Mouse (Mus musculus) fat pad, adult 2 months (tissue): ENCODE results near the gene Irf2bpl.

Source experiments
- DNase-seq: peaks from one replicate; pipeline ENCODE4 v3.0.0-alpha.2; 2011; ENCODE audit warnings: low read depth, low spot score; ENCODE audit errors: extremely low read depth

The Irf2bpl gene

DNA sequence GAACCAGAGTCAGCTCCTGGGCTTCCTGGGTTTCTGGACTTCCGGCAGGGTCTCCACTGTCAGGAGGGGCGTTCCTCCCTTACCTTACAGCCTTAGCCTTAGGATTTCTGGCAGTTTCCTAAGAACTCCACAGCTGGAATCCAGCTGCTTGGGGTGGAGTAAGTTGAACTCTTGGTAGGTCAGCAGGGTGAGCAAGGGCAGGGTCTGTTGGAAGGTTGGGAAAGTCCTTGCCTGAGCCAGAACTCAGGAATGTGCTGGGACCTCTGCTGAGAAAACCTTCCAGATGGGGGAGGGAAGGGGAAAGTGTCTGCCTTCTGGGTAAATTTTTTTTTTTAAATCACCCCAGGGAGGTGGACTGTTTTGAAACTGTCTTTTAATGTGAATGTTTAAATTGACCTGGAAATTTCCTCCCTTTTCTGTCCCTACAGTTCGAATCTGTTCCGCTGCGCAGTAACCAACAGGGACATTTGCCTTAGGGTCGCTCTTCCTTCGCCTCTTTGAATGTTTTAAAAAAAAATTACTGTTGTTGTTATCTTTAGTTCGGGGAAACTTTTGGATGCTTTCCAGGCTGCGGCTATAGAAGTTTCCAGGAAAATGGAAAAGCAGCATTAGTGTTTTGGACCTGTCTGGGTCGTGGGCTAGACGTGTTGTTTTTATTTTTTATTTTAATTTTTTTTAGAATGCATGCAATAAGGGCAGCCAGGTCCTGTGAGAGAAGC, 15.0 kb upstream of the Irf2bpl start:
- no peak for DNase-seq

DNA sequence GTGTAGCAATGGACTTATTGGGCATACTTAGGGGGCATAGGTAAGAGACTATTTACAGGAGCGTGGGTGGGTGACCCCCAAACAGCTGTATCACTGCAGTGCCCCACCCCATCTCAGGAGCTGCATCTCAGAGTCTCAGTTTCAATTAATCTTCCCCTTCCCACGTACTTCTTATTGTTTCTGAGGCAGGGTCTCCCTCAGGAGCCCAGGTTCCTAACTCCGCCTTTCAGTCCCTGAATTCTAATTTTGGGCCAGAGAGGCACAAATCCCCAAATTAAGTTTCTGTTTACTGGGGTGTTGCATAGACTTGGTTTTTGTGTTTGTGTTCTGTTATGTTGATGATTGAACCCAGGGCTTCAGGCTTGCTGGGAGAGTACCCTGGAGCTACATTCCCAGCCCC, 13.8 kb upstream of the Irf2bpl start:
- DNase-seq = no peak

DNA sequence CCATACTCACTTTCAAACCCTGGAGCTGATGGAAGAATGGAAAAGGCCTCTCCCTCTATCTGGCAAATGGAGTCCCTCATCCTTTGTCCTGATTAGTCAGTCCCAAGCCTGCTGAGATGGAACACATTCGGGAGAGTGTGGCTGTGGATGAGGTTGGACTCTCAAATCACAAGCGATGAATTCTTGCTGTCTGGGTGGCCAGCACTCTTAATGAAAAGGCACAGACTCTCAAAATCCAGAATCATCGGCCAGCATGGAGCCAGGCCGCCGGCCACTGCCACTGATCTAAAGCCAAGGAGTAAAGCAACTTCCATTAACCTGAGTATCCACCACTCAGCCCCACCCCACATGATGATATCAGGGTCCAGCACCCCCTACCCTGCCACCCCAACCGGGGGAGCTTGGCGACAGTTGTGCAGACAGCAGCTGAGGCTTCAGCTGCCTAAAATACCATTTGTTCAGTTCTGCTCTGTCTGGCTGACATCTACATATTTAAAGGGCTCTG, 13.2 kb upstream of the Irf2bpl start:
- no peak for DNase-seq

DNA sequence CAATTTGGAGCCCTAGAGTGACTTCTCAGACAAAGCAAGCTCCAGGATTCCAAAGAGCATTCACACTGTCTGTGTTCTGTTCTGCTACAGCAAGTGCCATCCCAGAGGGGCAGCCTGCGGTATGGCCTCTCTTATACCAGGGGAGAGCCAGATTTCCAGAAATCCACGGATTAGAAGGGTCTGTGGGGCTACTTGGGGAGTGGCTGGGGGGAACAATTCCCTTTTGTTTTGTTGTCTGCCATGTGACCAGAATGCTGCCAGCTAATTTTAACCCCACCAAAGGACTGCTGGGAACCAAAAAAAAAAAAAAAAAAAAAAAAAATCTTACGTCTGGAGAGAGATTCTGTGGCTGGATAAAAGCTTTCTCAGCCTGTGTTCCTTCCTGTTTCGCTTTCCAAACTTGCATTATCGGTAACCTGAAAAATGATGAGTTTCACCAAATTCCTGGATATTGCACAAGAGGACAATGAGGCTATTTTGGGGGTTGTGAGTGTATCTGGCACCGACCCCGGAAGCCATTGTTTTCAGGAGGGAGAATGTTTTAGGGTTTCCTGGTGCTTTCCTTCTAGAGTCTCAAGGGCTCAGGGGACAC, 12.4 kb upstream of the Irf2bpl start:
- DNase-seq = no peak

DNA sequence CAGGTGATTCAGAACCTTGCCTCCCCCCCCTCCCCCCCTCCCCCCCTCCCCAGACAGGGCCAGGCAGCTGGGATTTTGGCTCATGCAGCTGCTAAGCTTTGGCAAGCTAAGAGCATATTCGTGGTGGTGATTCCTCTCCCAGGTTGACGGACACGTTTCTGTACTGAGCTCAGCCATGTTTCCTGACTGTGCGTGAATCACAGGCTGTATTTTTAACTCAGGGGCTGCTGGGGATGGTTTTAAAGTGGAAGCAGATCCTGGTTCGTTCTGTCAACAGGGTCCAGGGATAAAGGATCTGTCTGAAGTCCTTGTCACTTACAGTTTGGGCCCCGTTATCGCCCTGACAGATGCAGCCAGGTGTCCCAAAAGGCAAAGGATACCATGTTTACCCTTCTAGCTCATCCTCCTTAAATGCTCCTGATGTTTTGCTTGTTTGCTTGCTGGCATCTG, 11.9 kb upstream of the Irf2bpl start:
- DNase-seq = no peak

DNA sequence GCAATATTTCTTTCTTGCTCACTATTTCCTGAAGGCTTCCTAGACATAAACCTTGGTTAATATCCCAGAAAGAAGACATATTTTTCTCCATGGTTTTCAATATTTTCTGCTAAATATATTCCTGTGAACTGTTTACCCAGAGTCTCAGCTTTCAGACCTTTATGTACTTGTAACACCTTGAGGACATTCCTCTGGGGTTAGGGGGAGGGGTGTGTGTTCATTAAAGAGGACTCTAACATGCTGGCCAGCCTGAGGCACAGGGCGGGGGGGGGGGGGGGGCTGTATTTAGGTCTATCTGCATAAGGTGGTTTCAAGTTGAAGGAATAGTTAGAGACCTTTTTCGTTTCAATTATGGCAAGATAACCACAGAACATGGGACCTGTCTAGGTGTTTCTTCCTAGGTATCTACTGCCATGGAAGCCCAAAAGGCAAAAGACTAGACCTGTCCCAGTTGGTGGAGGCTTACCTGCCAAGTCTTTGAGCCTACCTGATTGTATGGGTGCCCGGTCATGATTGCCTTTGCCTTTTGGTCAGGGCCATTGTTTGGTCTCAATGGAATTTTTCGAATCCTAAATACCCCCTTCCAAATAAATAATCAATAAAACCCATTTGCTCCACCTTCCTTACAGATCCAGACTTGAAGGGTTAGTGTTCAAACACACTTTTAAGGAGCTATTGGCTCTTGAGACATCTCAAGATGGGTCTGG, 11.3 kb upstream of the Irf2bpl start:
- no peak for DNase-seq

DNA sequence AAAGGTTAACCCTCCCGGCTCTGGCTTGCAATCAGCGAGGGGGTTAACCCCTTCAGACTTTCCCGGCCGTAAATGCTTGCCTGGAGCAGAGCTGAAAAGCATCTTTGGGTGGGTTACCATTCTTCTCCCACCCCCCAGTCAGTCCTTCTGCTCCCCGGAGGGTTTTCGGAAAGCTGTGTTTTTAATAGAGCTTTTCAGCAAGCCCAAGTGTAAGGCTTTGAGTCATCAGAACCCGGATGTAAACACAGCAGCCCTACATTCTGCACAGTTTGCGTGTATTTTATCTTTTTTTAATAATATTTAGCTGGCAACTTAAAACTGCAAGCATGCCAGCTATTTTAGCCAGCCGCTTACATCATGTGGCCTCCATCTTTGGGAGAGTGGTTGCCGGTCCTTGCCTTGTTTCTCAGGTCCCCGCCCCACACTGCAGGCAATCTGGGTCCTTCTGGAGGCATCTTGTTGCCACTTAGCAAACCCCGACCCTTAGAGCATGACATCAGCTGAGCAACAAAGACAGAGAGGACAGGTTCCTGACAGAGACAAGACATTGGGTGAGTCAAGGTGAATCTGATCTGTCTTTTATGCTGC, 10.3 kb upstream of the Irf2bpl start:
- no peak for DNase-seq

DNA sequence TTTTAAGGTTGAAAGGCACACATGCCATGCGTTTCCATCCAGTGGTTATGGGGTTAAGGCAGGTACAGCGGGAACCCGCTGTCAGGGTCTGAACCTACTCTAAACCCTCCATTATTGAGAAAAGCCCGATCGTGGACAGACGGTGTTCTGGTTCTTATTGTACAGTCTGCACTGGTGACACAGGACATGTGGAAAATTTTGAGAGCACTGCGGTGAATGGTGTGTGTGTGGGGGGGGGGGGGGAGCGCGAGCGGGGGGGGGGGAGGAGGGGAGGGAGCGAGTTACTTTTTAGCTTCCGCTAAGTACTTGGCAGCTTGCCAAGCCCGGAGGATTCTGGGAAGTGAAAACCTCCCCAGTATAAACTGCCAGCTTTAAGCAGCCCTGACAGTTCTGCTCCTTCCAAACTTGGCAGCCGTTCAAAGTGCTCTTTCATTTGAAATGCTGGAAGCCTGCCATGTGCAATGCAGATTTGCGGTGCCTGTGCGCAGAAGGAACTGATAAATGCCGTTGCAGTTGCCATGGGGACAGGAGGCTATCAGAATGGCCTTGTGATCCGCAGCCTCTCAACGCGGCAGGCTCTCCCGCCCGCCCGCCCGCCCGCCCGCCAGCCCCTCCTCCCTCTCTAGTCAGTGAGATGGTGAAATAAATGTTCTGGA, 9.7 kb upstream of the Irf2bpl start:
- DNase-seq = no peak

DNA sequence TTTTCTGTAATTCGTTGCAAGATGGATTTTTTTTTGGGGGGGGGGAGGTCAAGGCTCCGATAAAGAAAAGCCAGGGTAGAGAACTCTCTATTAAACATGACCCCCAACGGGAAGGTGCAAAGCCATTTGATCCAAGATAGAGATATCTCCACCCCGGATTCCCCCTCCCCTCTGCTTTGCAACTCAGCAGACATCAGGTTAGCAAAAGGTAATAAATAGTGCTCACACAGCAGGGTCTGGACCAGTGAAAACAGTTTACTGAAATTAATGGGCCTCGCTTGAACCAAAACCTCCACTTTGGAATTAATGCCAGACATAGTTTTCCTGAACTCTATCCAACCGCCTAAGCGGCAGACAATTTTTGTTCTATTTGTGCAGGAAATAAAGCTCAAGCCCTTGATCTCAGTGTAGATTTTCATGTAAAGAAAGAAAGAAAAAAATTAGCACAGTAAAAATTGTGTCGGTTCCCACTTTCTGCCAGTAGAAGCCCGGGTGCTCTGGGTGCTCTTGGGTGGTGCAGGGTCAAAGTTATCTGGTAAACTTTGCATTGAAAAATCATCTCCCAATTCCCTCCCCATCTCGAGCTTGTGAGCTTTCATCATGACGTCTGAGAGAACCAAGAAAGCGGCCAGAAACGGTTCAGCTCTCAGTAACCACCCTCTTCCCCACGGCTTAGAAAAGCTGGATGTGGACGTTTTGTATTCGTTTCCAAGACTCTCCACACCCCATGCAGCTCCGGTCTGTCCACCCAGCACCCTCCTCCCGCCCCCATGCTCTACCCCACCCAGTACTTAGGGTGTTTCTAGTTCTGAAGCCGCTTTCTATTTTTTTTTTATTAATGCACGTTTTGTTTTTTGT, 9.0 kb upstream of the Irf2bpl start:
- no peak for DNase-seq

DNA sequence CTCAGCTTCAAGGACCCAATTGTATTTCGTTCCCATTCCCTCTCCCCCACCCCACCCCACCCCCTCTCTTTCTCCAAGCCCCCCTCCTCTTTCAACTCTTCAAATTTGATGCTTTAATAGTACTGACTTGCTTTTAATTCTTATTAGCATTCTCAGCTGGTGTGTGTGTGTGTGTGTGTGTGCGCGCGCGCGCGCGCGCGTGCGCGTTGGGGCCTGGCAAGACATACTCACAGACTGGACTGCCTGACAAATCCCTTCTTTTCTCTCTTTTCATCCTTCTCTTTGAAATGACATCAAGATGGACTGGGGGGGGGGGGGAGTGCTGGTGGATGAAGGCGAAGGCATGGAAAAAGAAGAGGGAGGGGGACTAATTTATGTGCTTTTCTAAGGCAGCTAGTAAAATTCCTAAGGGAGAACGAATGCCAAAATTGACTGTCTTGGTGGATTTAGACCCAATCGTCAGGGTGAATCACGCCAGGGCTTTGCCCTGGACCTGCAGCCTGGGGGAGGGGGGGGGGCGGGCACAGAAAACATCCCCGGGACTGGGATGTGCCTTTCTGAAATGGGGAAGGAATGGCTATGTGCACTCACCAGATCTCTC, 8.2 kb upstream of the Irf2bpl start:
- DNase-seq = no peak

DNA sequence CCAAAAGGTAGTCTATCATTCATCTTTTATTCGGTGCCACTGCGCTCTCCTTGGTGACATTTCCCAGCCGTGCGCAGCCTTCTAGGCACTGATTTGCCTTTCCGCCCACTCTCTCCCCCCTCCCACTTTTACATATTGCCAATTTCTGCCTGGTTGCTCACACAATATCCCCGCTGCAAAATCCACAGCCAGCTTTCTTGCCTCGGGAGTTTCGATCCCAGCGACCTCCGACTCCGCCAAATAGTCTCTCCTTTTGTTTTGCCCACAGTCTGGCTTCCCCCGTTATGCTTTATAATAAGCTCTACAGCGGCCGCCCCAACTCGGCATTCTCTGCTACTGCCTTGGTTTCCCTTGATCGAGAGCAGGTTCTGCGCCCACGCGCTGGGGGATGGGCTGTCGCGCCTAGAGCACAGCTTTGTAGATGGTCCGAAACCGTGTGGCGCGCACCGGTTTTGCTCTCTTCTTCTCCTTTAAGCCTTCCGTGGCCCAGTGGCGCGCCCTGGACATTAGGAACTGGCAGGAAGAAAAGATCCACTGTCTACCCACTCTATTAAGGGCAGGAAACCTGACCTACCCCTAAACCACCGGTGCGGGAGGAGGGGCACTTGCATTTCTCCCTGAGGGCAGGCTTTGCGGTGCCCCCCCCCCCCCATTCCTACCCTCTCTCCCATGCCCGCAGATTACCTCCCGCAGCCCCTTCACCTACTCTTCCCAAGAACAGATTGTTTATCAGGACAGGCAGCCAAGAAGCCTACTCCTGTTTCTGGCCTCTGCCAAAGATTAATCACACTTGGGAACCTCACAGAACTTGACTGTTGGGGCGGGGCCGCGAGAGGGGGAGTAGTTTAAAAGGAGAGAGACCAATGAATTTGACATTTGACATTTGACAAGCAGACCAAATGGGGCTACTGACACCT, 7.4 kb upstream of the Irf2bpl start:
- DNase-seq = peak; percentile 89

DNA sequence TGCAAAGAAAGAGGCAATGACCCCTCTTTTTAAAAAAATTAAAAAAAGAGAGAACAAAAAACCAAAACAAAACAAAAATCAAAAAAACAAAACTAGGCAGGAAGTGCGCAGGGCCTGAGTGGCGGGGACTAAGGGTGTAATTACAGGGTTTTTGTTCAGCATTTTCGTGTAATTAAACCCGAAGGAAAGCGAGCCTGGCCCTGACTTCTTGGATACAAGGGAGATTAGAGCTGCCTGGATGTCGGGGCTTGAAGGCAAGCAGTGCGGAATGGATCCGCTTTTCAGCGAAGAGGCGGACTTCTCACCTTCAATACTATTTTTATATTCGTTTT, 6.8 kb upstream of the Irf2bpl start:
- DNase-seq = no peak

DNA sequence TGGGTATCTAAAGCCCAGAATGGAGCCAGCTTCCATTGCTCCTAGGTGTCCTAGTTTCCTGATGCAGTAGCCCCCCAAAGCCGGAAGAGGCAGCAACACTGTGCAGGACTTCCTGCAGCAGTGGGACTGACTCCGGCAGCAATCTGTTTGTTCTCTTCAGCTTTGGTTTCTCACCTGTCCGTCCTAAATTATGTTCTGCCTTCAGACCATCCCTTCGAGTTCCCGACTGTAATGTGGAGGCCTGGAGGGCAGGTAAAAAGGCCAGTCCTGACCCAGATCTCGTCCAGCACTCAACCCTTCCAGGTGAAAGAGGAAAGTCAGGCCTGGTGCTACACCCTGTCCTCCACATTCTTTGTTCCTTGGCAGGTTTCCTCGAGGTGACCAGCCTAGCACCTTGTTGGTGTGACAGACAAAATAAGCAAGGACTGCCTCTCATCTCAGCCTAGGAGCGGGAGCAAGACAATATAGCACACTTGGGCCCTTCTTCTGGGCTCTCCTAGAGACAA, 6.3 kb upstream of the Irf2bpl start:
- DNase-seq = no peak

DNA sequence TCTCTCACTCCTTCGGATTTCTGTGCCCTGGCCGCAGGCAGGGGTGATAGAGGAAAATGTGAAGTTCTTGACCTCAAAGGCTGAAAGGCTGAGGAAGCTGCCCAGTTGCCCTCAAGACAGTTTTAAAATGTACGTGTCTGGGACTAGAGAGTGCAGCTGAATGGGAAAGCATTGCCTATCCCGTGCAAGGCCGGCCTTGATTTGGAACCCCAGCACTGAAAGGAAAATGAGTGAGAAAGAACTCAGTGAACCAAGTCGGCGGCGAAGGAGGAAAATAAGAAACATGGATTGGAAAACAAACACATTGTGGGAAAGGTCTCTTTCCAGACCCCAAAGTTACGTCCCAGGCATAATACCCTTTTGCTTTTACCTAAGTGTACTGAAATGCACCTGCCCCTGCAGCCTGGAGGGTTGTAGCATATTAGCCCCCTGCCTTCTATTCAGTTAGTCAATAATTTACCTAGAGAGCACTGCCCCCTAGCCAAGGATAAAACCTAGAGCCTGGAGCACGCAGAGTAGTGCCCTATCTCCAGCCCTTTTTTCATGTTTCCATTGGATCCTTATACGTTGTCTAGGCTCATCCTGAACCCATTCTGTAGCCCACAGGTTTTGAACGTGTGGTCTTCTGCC, 5.6 kb upstream of the Irf2bpl start:
- no peak for DNase-seq

DNA sequence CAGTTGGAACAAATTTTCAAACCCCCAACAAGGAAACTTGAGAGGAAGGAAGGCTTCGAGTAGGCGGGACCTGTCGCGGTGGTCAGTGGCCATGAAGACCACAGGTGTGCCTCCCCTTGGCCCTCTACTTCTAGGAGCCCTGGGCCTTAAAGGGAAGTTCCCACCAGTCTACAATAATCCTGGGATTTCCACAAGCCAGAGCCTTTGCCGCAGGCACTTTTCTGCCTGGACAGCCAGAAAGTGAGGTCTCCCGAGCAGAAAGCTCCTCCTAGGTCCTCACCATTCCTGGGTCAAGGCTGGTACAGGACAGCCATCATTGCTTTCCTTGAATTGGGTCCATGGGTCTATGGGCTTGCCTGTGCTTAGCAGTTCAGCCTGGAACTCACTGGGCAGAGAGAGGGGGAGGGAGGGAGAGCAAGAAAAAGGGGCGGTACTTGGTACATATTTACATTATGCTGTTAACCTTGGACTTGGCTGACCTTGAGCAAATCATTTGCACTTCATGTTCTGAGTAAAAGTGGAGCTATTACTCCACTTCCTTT, 4.6 kb upstream of the Irf2bpl start:
- DNase-seq = no peak

DNA sequence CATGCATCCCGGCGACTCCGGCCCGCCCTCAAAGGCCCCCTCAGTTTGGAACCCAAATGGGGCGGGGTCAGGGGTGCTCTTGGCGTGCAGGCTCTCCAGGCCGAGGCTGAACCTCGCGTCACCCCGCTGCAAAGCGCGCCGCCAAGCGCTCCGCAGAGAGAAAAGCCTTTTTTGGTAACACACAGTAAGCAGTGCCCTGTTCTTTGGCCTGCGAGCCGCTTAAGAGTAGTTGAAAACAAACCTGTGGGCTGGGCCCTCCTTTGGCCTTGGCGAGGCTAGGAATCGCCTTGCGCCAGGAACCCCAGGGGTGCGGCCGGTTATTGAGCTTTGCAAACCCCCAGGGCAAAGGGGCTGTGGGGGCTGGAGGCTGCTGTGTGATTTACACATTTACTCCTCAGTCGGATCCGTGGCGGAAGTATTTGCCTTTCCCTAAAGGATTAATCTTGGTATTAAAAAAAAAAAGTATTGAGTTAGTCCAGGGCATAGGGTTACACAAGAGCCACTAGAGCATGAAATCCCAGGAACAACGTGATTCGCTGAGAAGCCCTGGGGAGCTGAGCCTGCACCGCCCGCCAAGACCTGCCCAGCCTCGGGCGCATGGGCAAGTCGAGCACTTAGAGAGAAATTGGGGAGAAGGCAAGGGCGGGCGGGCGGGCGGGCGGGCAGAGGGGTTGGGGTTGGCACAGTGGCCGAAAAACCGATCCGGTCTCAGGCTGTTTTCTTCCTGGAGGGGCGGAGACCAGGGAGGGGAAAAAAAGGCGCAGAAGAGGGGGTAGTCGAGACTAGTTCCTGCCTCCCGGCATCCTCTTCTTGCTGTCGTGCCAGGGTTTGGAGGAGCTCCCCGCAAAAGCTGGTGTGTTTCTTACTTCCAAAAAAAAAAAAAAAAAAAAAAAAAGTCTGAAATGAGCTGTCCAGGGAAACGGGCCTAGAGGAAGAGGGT, 3.8 kb upstream of the Irf2bpl start:
- peak; percentile 98 for DNase-seq
